Mouse (Mus musculus) myocyte (in vitro differentiated cells): ENCODE measurements around the gene Rfx4. TPM values are rescaled to one million over a fixed set of nuclear protein-coding genes. Genes with fewer than 3 reads are reported as not detected.

Source experiments
- H3K27me3 ChIP-seq: one replicate; pipeline ENCODE4 v1.6.1; 2011; ENCODE audit not compliant: control insufficient read depth, insufficient read depth, insufficient read length
- H3K36me3 ChIP-seq: one replicate; pipeline ENCODE4 v1.6.1; 2011; ENCODE audit not compliant: control insufficient read depth, insufficient read depth
- H3K4me2 ChIP-seq: one replicate; pipeline ENCODE4 v1.6.1; 2011; ENCODE audit warnings: low read depth, control low read depth
- H3K4me3 ChIP-seq: one replicate; pipeline ENCODE4 v1.5.1; 2011; ENCODE audit warnings: mild to moderate bottlenecking, control low read depth, moderate library complexity
- H3K79me2 ChIP-seq: one replicate; pipeline ENCODE4 v1.6.1; 2011; ENCODE audit not compliant: control insufficient read depth, insufficient read depth
- H3ac ChIP-seq: one replicate; pipeline ENCODE4 v1.6.1; 2011; ENCODE audit not compliant: control insufficient read depth, insufficient read length
- CEBPB ChIP-seq: IDR thresholded peaks from 2 replicates; pipeline ENCODE4 v1.6.1; 2011; ENCODE audit warnings: mild to moderate bottlenecking, moderate library complexity; ENCODE audit not compliant: poor library complexity, insufficient read depth, severe bottlenecking
- E2F4 ChIP-seq: IDR thresholded peaks from one replicate; pipeline ENCODE4 v1.6.1; 2011; ENCODE audit warnings: mild to moderate bottlenecking, control low read depth, moderate library complexity; ENCODE audit not compliant: insufficient read depth
- MAX ChIP-seq: IDR thresholded peaks from one replicate; pipeline ENCODE4 v1.6.1; 2011; ENCODE audit warnings: low read depth, mild to moderate bottlenecking, control low read depth
- MYOD1 ChIP-seq, 3 experiments: IDR thresholded peaks; one replicate each; pipeline ENCODE4 v1.6.1; 2011; ENCODE audit warnings: control low read depth in 2 of 3, low read depth in 2 of 3, mild to moderate bottlenecking in 2 of 3, moderate library complexity in 1 of 3; ENCODE audit not compliant: insufficient read length in 2 of 3, control insufficient read depth in 1 of 3
- MYOG ChIP-seq, 3 experiments: IDR thresholded peaks; one replicate each; pipeline ENCODE4 v1.6.1; 2011; ENCODE audit warnings: control low read depth in 2 of 3, low read depth in 2 of 3, mild to moderate bottlenecking in 2 of 3; ENCODE audit not compliant: insufficient read length in 2 of 3, control insufficient read depth in 1 of 3, insufficient read depth in 1 of 3
- POLR2A ChIP-seq: IDR thresholded peaks from one replicate; pipeline ENCODE4 v1.6.1; 2011; ENCODE audit warnings: low read depth, mild to moderate bottlenecking, control low read depth, moderate library complexity; ENCODE audit not compliant: insufficient read length
- POLR2AphosphoS2 ChIP-seq: IDR thresholded peaks from one replicate; pipeline ENCODE4 v1.6.1; 2011; ENCODE audit warnings: low read depth, control low read depth; ENCODE audit not compliant: insufficient read length
- REST ChIP-seq: IDR thresholded peaks from one replicate; pipeline ENCODE4 v1.6.1; 2011; ENCODE audit warnings: mild to moderate bottlenecking, control low read depth, moderate library complexity; ENCODE audit not compliant: insufficient read depth, insufficient read length
- SRF ChIP-seq: IDR thresholded peaks from one replicate; pipeline ENCODE4 v1.6.1; 2011; ENCODE audit warnings: low read depth; ENCODE audit not compliant: control insufficient read depth, insufficient read length
- TCF12 ChIP-seq: IDR thresholded peaks from one replicate; pipeline ENCODE4 v1.6.1; 2011; ENCODE audit warnings: mild to moderate bottlenecking, control low read depth; ENCODE audit not compliant: poor library complexity, insufficient read depth, severe bottlenecking
- TCF3 ChIP-seq: IDR thresholded peaks from one replicate; pipeline ENCODE4 v1.6.1; 2011; ENCODE audit warnings: low read depth, control low read depth; ENCODE audit not compliant: insufficient read length
- USF1 ChIP-seq: IDR thresholded peaks from one replicate; pipeline ENCODE4 v1.6.1; 2011; ENCODE audit warnings: low read depth, mild to moderate bottlenecking, control low read depth, moderate library complexity
- polyA plus RNA-seq: library from polyadenylated mRNA; unstranded; fragments of >200 nt; fragmentation: generic; extraction: Trizol; gene quantifications from one replicate; pipeline ENCODE4 v1.2.1, GENCODE M21; 2012; ENCODE audit warnings: missing spikeins

Gene Rfx4
- polyA plus RNA-seq, 1 experiment: 0.12 TPM

GRCm38 (mm10) chr10:84791181-84791580 lies 35.3 kb downstream of the Rfx4 start:
- Histone ChIP-seq H3K4me3 (no peak overlapping the region), H3K27me3 (no peaks in the 10 kb centered on the region), H3ac (no peak overlapping the region), H3K79me2 (no peaks in the 10 kb centered on the region), H3K36me3 (no peaks in the 10 kb centered on the region), H3K4me2 (no peak overlapping the region)
- TF ChIP-seq TCF12 (no peak), REST (no peak), CEBPB (no peak), POLR2AphosphoS2 (no peak), MYOG (IDR thresholded peaks at IDR 0.05; ENCODE audit: control insufficient read depth in 1 of 3, insufficient read depth in 1 of 3, insufficient read length in 2 of 3, low read depth in 2 of 3) (no peak), TCF3 (no peak)

- Histone ChIP-seq H3ac (no peak overlapping the region), H3K4me3 (no peak overlapping the region), H3K36me3 (no peaks in the 10 kb centered on the region), H3K27me3 (no peaks in the 10 kb centered on the region), H3K79me2 (no peaks in the 10 kb centered on the region), H3K4me2 (no peak overlapping the region)
- no peak for TF ChIP-seq POLR2AphosphoS2
- TF ChIP-seq SRF: no peak
- TF ChIP-seq REST: no peak
- no peak for TF ChIP-seq E2F4
- TF ChIP-seq MYOG (IDR thresholded peaks at IDR 0.05; ENCODE audit: control insufficient read depth in 1 of 3, insufficient read depth in 1 of 3, insufficient read length in 2 of 3, low read depth in 2 of 3): no peak
- TF ChIP-seq MYOD1 (IDR thresholded peaks at IDR 0.05; ENCODE audit: control insufficient read depth in 1 of 3, insufficient read length in 2 of 3, low read depth in 2 of 3): no peak
- TF ChIP-seq POLR2A: no peak
- TF ChIP-seq TCF12: no peak
- no peak for TF ChIP-seq TCF3
- TF ChIP-seq CEBPB: no peak
- no peak for TF ChIP-seq USF1
- no peak for TF ChIP-seq MAX
These were observed 45.7 kb downstream of the Rfx4 start for GRCm38 (mm10) chr10:84801521-84801920.

GRCm38 (mm10) chr10:84803216-84803844 lies 47.5 kb downstream of the Rfx4 start:
- no peak overlapping the region for H3K4me2 ChIP-seq
- no peaks in the 10 kb centered on the region for H3K79me2 ChIP-seq
- H3K27me3 ChIP-seq: no peaks in the 10 kb centered on the region
- no peak overlapping the region for H3ac ChIP-seq
- no peak overlapping the region for H3K4me3 ChIP-seq
- H3K36me3 ChIP-seq: no peaks in the 10 kb centered on the region
- TF ChIP-seq REST: no peak

GRCm38 (mm10) chr10:84805576-84805975 lies 49.7 kb downstream of the Rfx4 start:
- H3K4me3 ChIP-seq: no peak overlapping the region
- TF ChIP-seq USF1 (no peak), MYOG (IDR thresholded peaks at IDR 0.05; ENCODE audit: control insufficient read depth in 1 of 3, insufficient read depth in 1 of 3, insufficient read length in 2 of 3, low read depth in 2 of 3) (no peak), MAX (no peak), REST (no peak), TCF12 (no peak), TCF3 (no peak), POLR2AphosphoS2 (no peak), CEBPB (no peak), SRF (no peak), E2F4 (no peak)
- no peaks in the 10 kb centered on the region for H3K27me3 ChIP-seq

GRCm38 (mm10) chr10:84807206-84807605 lies 51.3 kb downstream of the Rfx4 start:
- Histone ChIP-seq H3K79me2 (no peaks in the 10 kb centered on the region), H3K4me3 (no peak overlapping the region), H3K36me3 (no peaks in the 10 kb centered on the region), H3K4me2 (no peak overlapping the region), H3ac (no peak overlapping the region), H3K27me3 (no peaks in the 10 kb centered on the region)
- TF ChIP-seq USF1 (no peak), TCF3 (no peak), CEBPB (no peak), MYOD1 (IDR thresholded peaks at IDR 0.05; ENCODE audit: control insufficient read depth in 1 of 3, insufficient read length in 2 of 3, low read depth in 2 of 3) (no peak), POLR2A (no peak), TCF12 (no peak), REST (no peak), E2F4 (no peak), POLR2AphosphoS2 (no peak)

More at GRCm38 (mm10) chr10:84805576-84805975, 49.7 kb downstream of the Rfx4 start:
- H3K36me3 ChIP-seq: no peaks in the 10 kb centered on the region
- no peaks in the 10 kb centered on the region for H3K79me2 ChIP-seq
- no peak overlapping the region for H3ac ChIP-seq
- H3K4me2 ChIP-seq: no peak overlapping the region
